Mouse (Mus musculus) liver, embryonic 14.5 days (tissue): ENCODE results near the gene Adamtsl5.

Source experiments
- CTCF ChIP-seq: IDR thresholded peaks from 2 replicates; pipeline ENCODE4 v1.5.1; 2016; ENCODE audit warnings: antibody characterized with exemption, low read depth, control low read depth
- EP300 ChIP-seq: IDR thresholded peaks from 2 replicates; pipeline ENCODE4 v1.6.1; 2016; ENCODE audit warnings: antibody characterized with exemption, low read depth

GRCm38 (mm10) chr10:80356737-80357136 is 8.5 kb upstream of the Adamtsl5 start:
- TF ChIP-seq CTCF (no peak), EP300 (no peak)
